Mouse (Mus musculus) stomach, postnatal 0 days (tissue): Measurements from ENCODE around the gene Pisd. TPM values are rescaled to one million over a fixed set of nuclear protein-coding genes. Genes with fewer than 3 reads are reported as not detected.

ENCODE experiments used
- ATAC-seq: fragments of 200-750 bp; cut with Nextera tagmentation; 2 replicates; pipeline ENCODE4 v1.8.0; 2017; ENCODE audit not compliant: low FRiP score, low TSS enrichment
- DNase-seq: peaks from one replicate; pipeline ENCODE4 v3.0.0-alpha.2; 2016; ENCODE audit warnings: low spot score
- H3K27ac ChIP-seq: fragments of 300-500 bp; sonication (generic); replicated peaks from 2 replicates; pipeline ENCODE4 v1.5.1; 2014; ENCODE audit warnings: mild to moderate bottlenecking, control low read depth
- H3K27me3 ChIP-seq: fragments of 300-500 bp; sonication (generic); 2 replicates; pipeline ENCODE4 v1.6.1; 2014; ENCODE audit warnings: low read length; ENCODE audit not compliant: control insufficient read depth, insufficient read depth
- H3K36me3 ChIP-seq: fragments of 300-500 bp; sonication (generic); 2 replicates; pipeline ENCODE4 v1.6.1; 2014; ENCODE audit warnings: low read length, mixed read lengths; ENCODE audit not compliant: control insufficient read depth, insufficient read depth
- H3K4me1 ChIP-seq: fragments of 300-500 bp; sonication (generic); replicated peaks from 2 replicates; pipeline ENCODE4 v1.6.1; 2014; ENCODE audit warnings: antibody characterized with exemption; ENCODE audit not compliant: control insufficient read depth, insufficient read depth
- H3K4me2 ChIP-seq: fragments of 300-500 bp; sonication (generic); replicated peaks from 2 replicates; pipeline ENCODE4 v1.6.1; 2014; ENCODE audit warnings: low read depth, mild to moderate bottlenecking, control low read depth, moderate library complexity
- H3K4me3 ChIP-seq: fragments of 300-500 bp; sonication (generic); 2 replicates; pipeline ENCODE4 v1.5.1; 2014; ENCODE audit warnings: low read depth, low read length, control low read depth
- H3K9ac ChIP-seq: fragments of 300-500 bp; sonication (generic); 2 replicates; pipeline ENCODE4 v1.6.1; 2014; ENCODE audit warnings: mild to moderate bottlenecking, low read length, control low read depth, mixed read lengths
- H3K9me3 ChIP-seq: fragments of 300-500 bp; sonication (generic); 2 replicates; pipeline ENCODE4 v1.6.1; 2016; ENCODE audit warnings: low read length; ENCODE audit not compliant: control insufficient read depth
- CTCF ChIP-seq: IDR thresholded peaks from 2 replicates; pipeline ENCODE4 v1.5.1; 2016; ENCODE audit warnings: antibody characterized with exemption, low read depth, mild to moderate bottlenecking, moderate library complexity
- EP300 ChIP-seq: optimal IDR thresholded peaks from 2 replicates; pipeline ENCODE3; 2016; ENCODE audit warnings: antibody characterized with exemption
- WGBS: fragments of 180-500 bp; shearing (Covaris S2); extraction: QIAGEN DNeasy Blood & Tissue Kit; methylation state at CpG from one replicate; pipeline ENCODE4 v1.1.7; 2014; 5-methylcytosine and 5-hydroxymethylcytosine counted together
- polyA plus RNA-seq: library from polyadenylated mRNA; unstranded; fragments of >200 nt; fragmentation: Nextera tagmentation; extraction: Ambion mirVana; gene quantifications from 2 replicates; pipeline ENCODE4 v1.2.1, GENCODE M21; 2015

Pisd gene
- polyA plus RNA-seq, 1 experiment from 2014 or later: 69.4 TPM

- 60% methylated on average over 4 of the region's 4 CpGs for WGBS
- ATAC-seq (no peak), DNase-seq (no peak)
- no peak for TF ChIP-seq EP300
- TF ChIP-seq CTCF: no peak
- 0 out of 2 replicates have a peak, but pooled peaks cover 3% of the 10 kb centered on the region for H3K4me1 ChIP-seq
- no peak overlapping the region for H3K4me3 ChIP-seq
- no peaks in the 10 kb centered on the region for H3K27me3 ChIP-seq
- no peaks in the 10 kb centered on the region for H3K9me3 ChIP-seq
- H3K9ac ChIP-seq: no peak overlapping the region
- H3K4me2 ChIP-seq: no peak overlapping the region
- no peaks in the 10 kb centered on the region for H3K36me3 ChIP-seq
- H3K27ac ChIP-seq: no peak overlapping the region
Observed at GRCm38 (mm10) chr5:32712221-32713041, 73.0 kb downstream of the Pisd start.

- Histone ChIP-seq H3K4me3 (no peak overlapping the region), H3K36me3 (no peaks in the 10 kb centered on the region), H3K4me1 (0 out of 2 replicates have a peak, but pooled peaks cover 3% of the 10 kb centered on the region), H3K4me2 (no peak overlapping the region), H3K9me3 (no peaks in the 10 kb centered on the region), H3K9ac (no peak overlapping the region), H3K27me3 (no peaks in the 10 kb centered on the region), H3K27ac (no peak overlapping the region)
- WGBS: 78% methylated on average over 5 of the region's 5 CpGs
- DNase-seq: no peak
- TF ChIP-seq EP300 (no peak), CTCF (no peak)
- no peak for ATAC-seq
Observed at GRCm38 (mm10) chr5:32711485-32711884, 74.0 kb downstream of the Pisd start.

GRCm38 (mm10) chr5:32706226-32706780 is 79.1 kb downstream of the Pisd start:
- no peak overlapping the region for H3K4me3 ChIP-seq
- no peak for DNase-seq
- no peak overlapping the region for H3K27ac ChIP-seq
- no peaks in the 10 kb centered on the region for H3K36me3 ChIP-seq
- WGBS: 45% methylated on average over 2 of the region's 2 CpGs
- no peaks in the 10 kb centered on the region for H3K4me1 ChIP-seq
- H3K9me3 ChIP-seq: no peaks in the 10 kb centered on the region
- TF ChIP-seq CTCF (no peak), EP300 (no peak)
- H3K9ac ChIP-seq: no peak overlapping the region
- H3K4me2 ChIP-seq: no peak overlapping the region
- no peaks in the 10 kb centered on the region for H3K27me3 ChIP-seq
- no peak for ATAC-seq

GRCm38 (mm10) chr5:32697208-32697867 is 88.1 kb downstream of the Pisd start:
- Histone ChIP-seq H3K4me2 (no peak overlapping the region), H3K27ac (no peak overlapping the region), H3K4me1 (no peaks in the 10 kb centered on the region), H3K27me3 (no peaks in the 10 kb centered on the region), H3K9me3 (no peaks in the 10 kb centered on the region), H3K4me3 (no peak overlapping the region), H3K36me3 (no peaks in the 10 kb centered on the region), H3K9ac (no peak overlapping the region)
- WGBS: 52% methylated on average over 5 of the region's 5 CpGs
- DNase-seq (no peak), ATAC-seq (peak; percentile 54; the same call in 1 of the 2 replicates)
- TF ChIP-seq EP300 (no peak), CTCF (no peak)

- ATAC-seq: no peak
- H3K27me3 ChIP-seq: no peaks in the 10 kb centered on the region
- no peaks in the 10 kb centered on the region for H3K9me3 ChIP-seq
- H3K4me1 ChIP-seq: no peaks in the 10 kb centered on the region
- WGBS: 46% methylated on average over 2 of the region's 2 CpGs
- H3K27ac ChIP-seq: no peak overlapping the region
- H3K36me3 ChIP-seq: no peaks in the 10 kb centered on the region
- H3K9ac ChIP-seq: no peak overlapping the region
- no peak overlapping the region for H3K4me3 ChIP-seq
- TF ChIP-seq EP300: no peak
- no peak for TF ChIP-seq CTCF
- H3K4me2 ChIP-seq: no peak overlapping the region
- DNase-seq: no peak
Observed at GRCm38 (mm10) chr5:32693411-32693810, 92.0 kb downstream of the Pisd start.

Other genes starting within 250 kb of the Pisd start
- gene Yes1, start 174.5 kb downstream of the Pisd start, polyA plus RNA-seq: 14.2 and 15.0 TPM in 2 replicates
- not detected in 2 replicates for gene Gm20671, start 41.5 kb upstream of the Pisd start, polyA plus RNA-seq
- gene Prr14l, start 68.6 kb upstream of the Pisd start, polyA plus RNA-seq: 5.6 and 8.8 TPM in 2 replicates
- gene Depdc5, start 78.1 kb upstream of the Pisd start, polyA plus RNA-seq: 4.1 and 5.2 TPM in 2 replicates
- 214 and 219 TPM in 2 replicates for gene Ywhah, start 233.2 kb upstream of the Pisd start, polyA plus RNA-seq